Mouse (Mus musculus): Measurements from ENCODE around the gene Tspyl2.

The Tspyl2 gene

GRCm38 (mm10) chrX:152342358-152342901 lies at the start of gene Tspyl2:
Gene Tspyl2 (minus strand): TSS chrX:152342425.
- TF ChIP-seq GATA4 (IDR thresholded peaks at IDR 0.05; ENCODE audit: insufficient replicate concordance, low read length) = no peak; the same call in 1 of the 2 replicates

GRCm38 (mm10) chrX:152368397-152369273 lies 26.4 kb upstream of the Tspyl2 start, which contains the start of gene Gpr173:
Gene Gpr173 (minus strand): TSS chrX:152368704.
- TF ChIP-seq GATA4 (IDR thresholded peaks at IDR 0.05; ENCODE audit: insufficient replicate concordance, low read length) = no peak

- no peak for TF ChIP-seq GATA4 (IDR thresholded peaks at IDR 0.05; ENCODE audit: insufficient replicate concordance, low read length)
These were observed 25.8 kb upstream of the Tspyl2 start for GRCm38 (mm10) chrX:152368054-152368396.

- TF ChIP-seq GATA4 (IDR thresholded peaks at IDR 0.05; ENCODE audit: insufficient replicate concordance, low read length) = no peak
These were observed 24.2 kb upstream of the Tspyl2 start for GRCm38 (mm10) chrX:152366418-152366817.

GRCm38 (mm10) chrX:152352553-152353153 lies 10.4 kb upstream of the Tspyl2 start:
- no peak for TF ChIP-seq GATA4 (IDR thresholded peaks at IDR 0.05; ENCODE audit: insufficient replicate concordance, low read length)

- TF ChIP-seq GATA4 (IDR thresholded peaks at IDR 0.05; ENCODE audit: insufficient replicate concordance, low read length) = no peak
These were observed 4.8 kb upstream of the Tspyl2 start for GRCm38 (mm10) chrX:152347041-152347440.

- TF ChIP-seq GATA4 (IDR thresholded peaks at IDR 0.05; ENCODE audit: insufficient replicate concordance, low read length) = no peak
These were observed 4.4 kb upstream of the Tspyl2 start for GRCm38 (mm10) chrX:152346587-152346986.

GRCm38 (mm10) chrX:152342903-152343302 lies 678 bp upstream of the Tspyl2 start:
- no peak for TF ChIP-seq GATA4 (IDR thresholded peaks at IDR 0.05; ENCODE audit: insufficient replicate concordance, low read length)

GRCm38 (mm10) chrX:152341496-152341895 lies 729 bp downstream of the Tspyl2 start:
- TF ChIP-seq GATA4 (IDR thresholded peaks at IDR 0.05; ENCODE audit: insufficient replicate concordance, low read length) = no peak

- TF ChIP-seq GATA4 (IDR thresholded peaks at IDR 0.05; ENCODE audit: insufficient replicate concordance, low read length) = no peak
These were observed 5.5 kb downstream of the Tspyl2 start for GRCm38 (mm10) chrX:152336546-152337332.

GRCm38 (mm10) chrX:152327689-152328052 lies 14.6 kb downstream of the Tspyl2 start:
- no peak for TF ChIP-seq GATA4 (IDR thresholded peaks at IDR 0.05; ENCODE audit: insufficient replicate concordance, low read length)

- TF ChIP-seq GATA4 (IDR thresholded peaks at IDR 0.05; ENCODE audit: insufficient replicate concordance, low read length) = no peak
These were observed 15.1 kb downstream of the Tspyl2 start, which contains the start of gene Kantr for GRCm38 (mm10) chrX:152326996-152327688. Gene Kantr (minus strand): TSS chrX:152327495.

- TF ChIP-seq GATA4 (IDR thresholded peaks at IDR 0.05; ENCODE audit: insufficient replicate concordance, low read length) = no peak
These were observed 18.6 kb downstream of the Tspyl2 start for GRCm38 (mm10) chrX:152323584-152323983.

- TF ChIP-seq GATA4 (IDR thresholded peaks at IDR 0.05; ENCODE audit: insufficient replicate concordance, low read length) = no peak
These were observed 19.4 kb downstream of the Tspyl2 start for GRCm38 (mm10) chrX:152322776-152323175.

- no peak for TF ChIP-seq GATA4 (IDR thresholded peaks at IDR 0.05; ENCODE audit: insufficient replicate concordance, low read length)
These were observed 21.7 kb downstream of the Tspyl2 start for GRCm38 (mm10) chrX:152320535-152320934.
